Mouse (Mus musculus) megakaryocyte-erythroid progenitor cell, adult 5 weeks (primary cell): ENCODE results near the gene Mrps18a. TPM values are rescaled to one million over a fixed set of nuclear protein-coding genes. Genes with fewer than 3 reads are reported as not detected.

Experiments used
- polyA plus RNA-seq: library from polyadenylated mRNA; stranded (reverse); fragments of >175 nt; gene quantifications from 2 replicates; pipeline ENCODE4 v1.2.3, GENCODE M21; 2012

Gene Mrps18a
- 90.0 and 93.5 TPM in 2 replicates for polyA plus RNA-seq

GRCm38 (mm10) chr17:46110402-46111289, at the start of gene Mrps18a:
Mrps18a (plus strand) TSS chr17:46110986.

GRCm38 (mm10) chr17:46143578-46144423, 33.0 kb downstream of the Mrps18a start, which contains the start of gene Rsph9:
Rsph9 (minus strand) TSS chr17:46144216.

GRCm38 (mm10) chr17:46152847-46153782, 42.3 kb downstream of the Mrps18a start, which contains the start of gene Mad2l1bp:
Mad2l1bp (minus strand) TSS chr17:46153553.

GRCm38 (mm10) chr17:46160686-46161085, 49.9 kb downstream of the Mrps18a start, which contains the start of gene Gtpbp2:
Gtpbp2 (plus strand) TSS chr17:46161032.

Other genes starting within 250 kb of the Mrps18a start
- gene Vegfa, start 78.6 kb upstream of the Mrps18a start, polyA plus RNA-seq = 106 and 146 TPM in 2 replicates
- 0.23 and 0.36 TPM in 2 replicates for gene Rsph9, start 33.2 kb downstream of the Mrps18a start, polyA plus RNA-seq
- 11.5 and 11.8 TPM in 2 replicates for gene Mad2l1bp, start 42.6 kb downstream of the Mrps18a start, polyA plus RNA-seq
- gene Gtpbp2, start 50.0 kb downstream of the Mrps18a start, polyA plus RNA-seq = 112 and 139 TPM in 2 replicates
- 0.82 and 1.4 TPM in 2 replicates for gene Polh, start 91.7 kb downstream of the Mrps18a start, polyA plus RNA-seq
- 16.9 and 17.7 TPM in 2 replicates for gene Xpo5, start 91.8 kb downstream of the Mrps18a start, polyA plus RNA-seq
- gene Polr1c, start 137.1 kb downstream of the Mrps18a start, polyA plus RNA-seq = 21.2 and 31.5 TPM in 2 replicates
- 168 and 176 TPM in 2 replicates for gene Yipf3, start 137.1 kb downstream of the Mrps18a start, polyA plus RNA-seq
- 2.4 and 4.3 TPM in 2 replicates for gene Lrrc73, start 142.5 kb downstream of the Mrps18a start, polyA plus RNA-seq
- 80.2 and 88.3 TPM in 2 replicates for gene Tjap1, start 172.0 kb downstream of the Mrps18a start, polyA plus RNA-seq
- 0.73 and 0.76 TPM in 2 replicates for gene Dlk2, start 186.4 kb downstream of the Mrps18a start, polyA plus RNA-seq
- 6.9 and 8.7 TPM in 2 replicates for gene Abcc10, start 217.4 kb downstream of the Mrps18a start, polyA plus RNA-seq